Mouse (Mus musculus) lung, embryonic 16.5 days (tissue): ENCODE data around the gene Arid1a. TPM values are rescaled to one million over a fixed set of nuclear protein-coding genes. Genes with fewer than 3 reads are reported as not detected.

Experiments used
- ATAC-seq: fragments of 200-750 bp; cut with Nextera tagmentation; 2 replicates; pipeline ENCODE4 v1.8.0; 2017; ENCODE audit warnings: low read depth, mild to moderate bottlenecking, moderate library complexity
- H3K27ac ChIP-seq: fragments of 300-500 bp; sonication (generic); 2 replicates; pipeline ENCODE4 v1.5.1; 2014; ENCODE audit warnings: mild to moderate bottlenecking, control low read depth, low read length
- H3K27me3 ChIP-seq: fragments of 300-500 bp; sonication (generic); 2 replicates; pipeline ENCODE4 v1.6.1; 2014; ENCODE audit warnings: low read depth, low read length, mixed read lengths; ENCODE audit not compliant: control insufficient read depth, insufficient read depth
- H3K36me3 ChIP-seq: fragments of 300-500 bp; sonication (generic); 2 replicates; pipeline ENCODE4 v1.6.1; 2014; ENCODE audit warnings: low read length; ENCODE audit not compliant: control insufficient read depth, insufficient read depth
- H3K4me1 ChIP-seq: fragments of 300-500 bp; sonication (generic); replicated peaks from 2 replicates; pipeline ENCODE4 v1.6.1; 2014; ENCODE audit warnings: low read length, mixed read lengths; ENCODE audit not compliant: control insufficient read depth, insufficient read depth
- H3K4me2 ChIP-seq: fragments of 300-500 bp; sonication (generic); 2 replicates; pipeline ENCODE4 v1.6.1; 2014; ENCODE audit warnings: low read depth, low read length, control low read depth
- H3K4me3 ChIP-seq: fragments of 300-500 bp; sonication (generic); 2 replicates; pipeline ENCODE4 v1.5.1; 2014; ENCODE audit warnings: mild to moderate bottlenecking, low read length, control low read depth
- H3K9ac ChIP-seq: fragments of 300-500 bp; sonication (generic); 2 replicates; pipeline ENCODE4 v1.6.1; 2014; ENCODE audit warnings: low read length, control low read depth
- H3K9me3 ChIP-seq: fragments of 300-500 bp; sonication (generic); 2 replicates; pipeline ENCODE4 v1.6.1; 2016; ENCODE audit warnings: low read length; ENCODE audit not compliant: control insufficient read depth
- WGBS: fragments of 180-500 bp; shearing (Covaris S2); extraction: QIAGEN DNeasy Blood & Tissue Kit; methylation state at CpG from one replicate; pipeline ENCODE4 v1.1.7; 2014; 5-methylcytosine and 5-hydroxymethylcytosine counted together
- polyA plus RNA-seq: library from polyadenylated mRNA; unstranded; fragments of >200 nt; fragmentation: Nextera tagmentation; extraction: Ambion mirVana; gene quantifications from 2 replicates; pipeline ENCODE4 v1.2.1, GENCODE M21; 2015

The Arid1a gene
- polyA plus RNA-seq, 1 experiment from 2014 or later = 28.4 TPM

DNA sequence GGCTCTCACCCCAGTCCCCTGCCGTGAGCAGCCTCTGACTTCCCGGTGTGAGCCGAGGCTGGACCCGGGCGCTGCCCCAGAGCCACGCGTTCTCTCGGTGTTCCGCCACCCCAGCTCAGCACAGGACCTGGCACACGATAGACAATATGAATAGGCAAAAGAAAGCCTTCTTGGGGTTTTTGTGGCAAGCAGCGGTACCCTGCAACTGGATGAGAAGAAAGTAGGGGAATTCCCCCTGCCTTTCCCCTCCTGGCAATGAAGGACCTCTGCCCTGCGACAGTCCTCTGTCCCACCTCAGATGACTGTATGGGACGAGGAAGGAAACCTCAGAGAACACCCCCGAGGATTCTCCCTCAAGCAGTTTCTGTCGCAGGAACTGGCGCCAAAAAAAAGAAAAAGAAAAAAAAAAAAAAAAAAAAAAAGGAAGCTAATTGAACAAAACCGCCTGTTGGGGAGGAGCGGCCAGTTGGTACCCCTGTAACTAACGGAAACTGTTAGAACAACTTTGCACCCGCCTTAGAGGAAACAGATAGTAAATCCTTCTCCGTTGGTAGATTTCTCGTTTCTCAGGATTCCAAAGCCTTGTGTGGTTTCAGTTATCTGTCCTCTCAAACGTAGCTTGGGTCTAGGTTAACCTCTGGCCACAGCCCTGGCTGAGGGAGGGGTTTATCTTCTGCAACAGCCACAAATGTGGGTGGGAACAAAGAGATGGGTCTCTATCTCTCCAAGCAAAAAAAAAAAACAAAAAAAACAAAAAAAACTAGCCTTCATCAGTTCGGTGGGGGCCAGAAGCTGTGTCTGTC lies 83.5 kb downstream of the Arid1a start:
- Histone ChIP-seq H3K27ac (peak overlapping the region; percentile 100), H3K36me3 (no peaks in the 10 kb centered on the region; the same call in 1 of the 2 replicates), H3K27me3 (no peaks in the 10 kb centered on the region), H3K9ac (peak overlapping the region; percentile 88), H3K9me3 (no peaks in the 10 kb centered on the region), H3K4me3 (peak overlapping the region; percentile 83), H3K4me2 (peak overlapping the region; percentile 81), H3K4me1 (peaks cover 61% of the 10 kb centered on the region)
- under 1% methylated on average over 24 of the region's 24 CpGs for WGBS
- no peak for ATAC-seq

DNA sequence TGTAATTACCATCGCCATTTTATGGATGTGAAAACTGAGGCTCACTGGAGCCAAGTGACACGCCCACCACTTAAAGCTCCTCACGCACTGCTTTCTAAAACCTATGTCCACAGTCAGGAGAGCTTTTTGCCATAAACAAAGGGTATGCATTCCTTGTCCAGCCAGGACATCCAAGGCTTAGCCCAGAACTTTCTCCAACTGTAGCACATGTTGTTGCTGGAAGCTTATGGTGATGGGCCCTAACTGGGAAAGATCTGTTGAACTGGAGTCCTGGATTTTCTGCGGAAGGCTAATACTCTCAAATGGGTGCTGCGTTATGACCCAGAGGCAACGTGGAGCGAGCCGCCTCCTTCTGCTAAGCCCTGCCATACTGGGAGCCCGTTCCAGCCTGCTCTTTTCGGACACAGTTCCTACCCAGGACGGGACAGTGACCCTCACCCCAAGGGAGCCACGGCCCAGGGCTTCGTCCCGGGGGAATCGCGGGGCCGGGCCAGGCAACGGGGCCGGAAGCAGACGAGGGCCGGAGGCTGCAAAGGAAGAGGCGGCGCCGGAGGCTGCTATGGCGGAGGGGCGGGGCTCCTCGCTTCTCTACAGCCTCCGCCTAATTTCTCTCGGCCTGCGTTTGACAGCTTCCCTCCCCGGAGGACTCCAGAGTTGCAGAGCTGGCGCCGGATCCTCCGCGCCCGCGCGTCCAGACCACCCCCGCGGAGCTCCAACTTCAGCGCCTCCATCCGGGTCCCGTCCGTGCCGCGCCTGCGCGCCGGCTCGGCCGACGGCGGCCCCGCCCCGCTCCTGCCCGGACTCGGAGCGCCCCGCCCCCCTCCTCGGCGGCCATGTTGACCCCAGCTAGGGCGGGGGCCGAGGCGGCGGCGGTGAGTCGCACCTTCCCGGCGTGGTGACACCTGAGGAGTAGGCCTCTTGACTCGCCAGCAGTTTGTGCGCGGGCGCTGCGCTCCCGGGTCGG lies 84.4 kb downstream of the Arid1a start, which contains the start of gene Pigv:
Pigv (minus strand) TSS at position 767 of the 964 bp plus-strand sequence.
- Histone ChIP-seq H3K4me2 (peak within 1 kb of the TSS; percentile 81), H3K9ac (peak within 1 kb of the TSS; percentile 88), H3K9me3 (no peaks in the 10 kb centered on the region), H3K27me3 (no peaks in the 10 kb centered on the region), H3K36me3 (no peaks in the 10 kb centered on the region; the same call in 1 of the 2 replicates), H3K4me3 (peak within 1 kb of the TSS; percentile 83), H3K4me1 (peaks cover 54% of the 10 kb centered on the region), H3K27ac (peak within 1 kb of the TSS; percentile 100)
- WGBS = under 1% methylated on average over 71 of the region's 76 CpGs
- peak; percentile 89 for ATAC-seq

DNA sequence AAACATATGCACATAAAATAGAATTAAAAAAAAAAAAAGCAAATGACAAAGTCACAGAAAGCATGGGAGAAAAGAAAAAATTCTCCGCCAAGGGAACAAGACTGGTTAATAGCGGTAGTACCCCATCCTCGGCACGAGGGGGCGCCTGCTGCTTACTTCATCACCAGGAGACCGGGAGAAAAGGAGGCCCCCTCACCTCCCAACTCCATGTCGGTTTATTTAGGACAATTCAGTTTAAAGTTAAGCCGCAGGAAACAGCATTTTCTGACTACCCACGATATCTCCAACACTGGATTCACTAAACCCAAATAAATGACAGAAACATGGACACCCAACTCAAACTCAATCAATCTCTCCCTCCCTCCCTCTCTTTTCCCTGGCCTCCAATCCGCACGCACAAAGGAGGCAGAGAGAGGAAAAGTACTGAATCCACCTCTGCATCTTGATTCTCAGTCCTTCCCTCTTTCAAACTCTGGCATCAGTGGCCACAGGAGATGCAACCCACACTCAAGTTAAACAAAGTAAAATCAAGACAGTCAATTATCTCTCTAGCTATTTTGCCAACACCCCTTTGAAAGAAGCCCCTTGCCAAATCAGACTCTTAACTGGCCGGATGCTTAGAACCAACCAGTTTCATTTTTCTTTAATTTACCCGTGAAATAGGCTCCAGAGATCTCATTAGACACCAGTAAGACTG lies 85.2 kb downstream of the Arid1a start:
- no peaks in the 10 kb centered on the region; the same call in none of the 2 replicates for H3K36me3 ChIP-seq
- H3K27me3 ChIP-seq = no peaks in the 10 kb centered on the region
- peak overlapping the region; percentile 100 for H3K27ac ChIP-seq
- peak overlapping the region; percentile 83 for H3K4me3 ChIP-seq
- peak overlapping the region; percentile 88 for H3K9ac ChIP-seq
- ATAC-seq = no peak
- H3K4me2 ChIP-seq = peak overlapping the region; percentile 81
- no peaks in the 10 kb centered on the region for H3K9me3 ChIP-seq
- WGBS = 2% methylated on average over 13 of the region's 13 CpGs
- peaks cover 48% of the 10 kb centered on the region for H3K4me1 ChIP-seq

DNA sequence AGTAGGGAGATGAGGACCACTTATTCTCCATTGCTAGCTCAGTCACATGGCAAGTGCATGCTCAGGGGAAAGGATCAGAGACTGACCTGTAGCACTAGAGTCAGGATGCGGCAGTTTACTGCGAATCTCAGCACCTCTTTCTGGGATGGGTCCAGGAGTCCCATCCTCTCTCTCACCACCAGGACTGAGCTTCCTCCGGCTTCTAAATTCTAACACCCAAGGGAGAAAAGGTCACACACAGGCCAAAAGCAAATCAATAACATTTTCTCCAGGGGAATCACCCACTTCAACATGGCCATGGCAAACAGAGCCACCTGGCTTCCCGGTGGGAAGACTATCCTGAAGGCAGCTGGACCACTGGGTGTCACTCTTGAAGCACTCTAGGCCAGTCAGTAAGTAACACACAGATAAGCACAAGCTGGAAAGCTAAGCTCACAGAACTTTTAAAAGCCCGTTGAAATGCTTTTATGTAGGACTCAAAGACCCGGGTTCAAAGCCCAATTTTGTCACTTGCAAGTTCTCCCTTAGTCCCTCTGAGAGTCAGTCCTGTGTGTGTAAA lies 86.8 kb downstream of the Arid1a start:
- ATAC-seq = no peak
- Histone ChIP-seq H3K27me3 (no peaks in the 10 kb centered on the region), H3K36me3 (peaks cover 2% of the 10 kb centered on the region), H3K9ac (no peak overlapping the region), H3K9me3 (no peaks in the 10 kb centered on the region), H3K4me3 (no peak overlapping the region), H3K4me2 (peak overlapping the region; percentile 81; the same call in 1 of the 2 replicates), H3K4me1 (peaks cover 39% of the 10 kb centered on the region), H3K27ac (no peak overlapping the region)
- 43% methylated on average over 6 of the region's 6 CpGs for WGBS

DNA sequence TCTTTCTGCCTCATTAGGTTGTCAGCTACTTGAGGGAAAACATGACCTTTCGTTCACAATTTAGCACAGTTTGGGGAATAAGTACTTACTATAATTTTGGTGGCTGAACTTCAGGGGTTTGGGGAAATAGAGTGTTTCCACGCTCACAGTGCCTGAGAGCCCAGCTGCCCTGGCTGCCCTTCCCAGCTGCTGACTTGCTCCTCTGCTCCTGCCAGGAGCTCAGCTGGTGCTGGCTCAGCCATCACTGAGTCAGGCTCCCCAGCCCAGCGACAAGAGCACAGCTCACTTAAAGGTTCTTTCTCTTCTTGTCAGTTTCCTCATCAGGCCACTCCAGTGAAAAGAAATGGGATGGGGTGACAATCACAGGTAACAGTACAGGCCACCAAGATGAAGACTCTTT lies 88.0 kb downstream of the Arid1a start:
- WGBS = 79% methylated on average over 3 of the region's 3 CpGs
- Histone ChIP-seq H3K4me3 (no peak overlapping the region), H3K36me3 (peaks cover 2% of the 10 kb centered on the region), H3K9ac (no peak overlapping the region), H3K27me3 (no peaks in the 10 kb centered on the region), H3K27ac (no peak overlapping the region), H3K9me3 (no peaks in the 10 kb centered on the region), H3K4me2 (no peak overlapping the region), H3K4me1 (peaks cover 27% of the 10 kb centered on the region)
- ATAC-seq = no peak

DNA sequence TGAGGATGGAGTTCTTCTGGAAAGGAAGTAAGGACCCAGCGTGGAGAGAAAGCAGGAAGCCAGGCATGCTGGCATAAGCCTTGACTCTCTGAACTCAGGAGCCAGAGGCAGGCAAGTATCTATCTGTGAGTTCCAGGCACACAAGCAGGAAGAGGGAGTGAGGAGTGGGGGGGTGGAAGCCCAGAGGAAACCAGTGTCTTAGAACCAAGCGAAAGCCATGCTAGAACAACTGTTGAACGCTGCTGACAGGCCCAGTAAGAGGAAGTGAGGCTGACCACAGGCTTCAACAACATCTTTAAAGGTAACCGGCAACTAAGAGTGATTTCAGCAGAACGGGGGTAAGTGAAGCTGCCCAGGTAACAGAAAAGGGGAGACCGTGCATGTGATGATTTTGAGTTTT lies 90.4 kb downstream of the Arid1a start:
- H3K4me1 ChIP-seq = peaks cover 25% of the 10 kb centered on the region
- no peak overlapping the region for H3K9ac ChIP-seq
- WGBS = 68% methylated on average over 6 of the region's 6 CpGs
- H3K4me2 ChIP-seq = no peak overlapping the region
- H3K4me3 ChIP-seq = no peak overlapping the region
- H3K27ac ChIP-seq = no peak overlapping the region
- H3K36me3 ChIP-seq = peaks cover 12% of the 10 kb centered on the region
- no peak for ATAC-seq
- no peaks in the 10 kb centered on the region for H3K27me3 ChIP-seq
- no peaks in the 10 kb centered on the region for H3K9me3 ChIP-seq

DNA sequence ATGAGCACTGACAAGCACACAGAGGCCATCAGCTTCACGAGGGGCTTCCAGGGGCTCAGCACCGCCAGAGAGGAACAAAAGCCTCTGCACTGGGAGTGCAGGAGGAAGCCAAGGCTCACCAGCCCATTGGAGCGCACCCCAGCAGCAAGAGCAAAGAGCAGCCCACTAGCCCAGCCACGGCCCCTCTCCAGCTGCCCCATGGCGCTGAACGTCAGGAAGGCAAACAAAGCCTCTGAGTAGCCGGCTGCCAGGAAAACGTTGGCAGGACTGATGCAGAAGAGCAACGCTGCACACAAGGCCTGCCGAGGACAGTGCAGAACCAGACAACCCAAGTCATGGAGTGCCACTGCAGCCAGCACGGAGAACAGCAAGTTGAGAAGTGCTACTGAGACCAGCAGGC lies 91.5 kb downstream of the Arid1a start:
- H3K4me3 ChIP-seq = no peak overlapping the region
- H3K27me3 ChIP-seq = no peaks in the 10 kb centered on the region
- peaks cover 26% of the 10 kb centered on the region for H3K4me1 ChIP-seq
- H3K4me2 ChIP-seq = no peak overlapping the region
- no peaks in the 10 kb centered on the region for H3K9me3 ChIP-seq
- no peak overlapping the region for H3K27ac ChIP-seq
- H3K9ac ChIP-seq = no peak overlapping the region; the same call in 1 of the 2 replicates
- peaks cover 12% of the 10 kb centered on the region for H3K36me3 ChIP-seq
- WGBS = 36% methylated on average over 11 of the region's 11 CpGs
- no peak for ATAC-seq

DNA sequence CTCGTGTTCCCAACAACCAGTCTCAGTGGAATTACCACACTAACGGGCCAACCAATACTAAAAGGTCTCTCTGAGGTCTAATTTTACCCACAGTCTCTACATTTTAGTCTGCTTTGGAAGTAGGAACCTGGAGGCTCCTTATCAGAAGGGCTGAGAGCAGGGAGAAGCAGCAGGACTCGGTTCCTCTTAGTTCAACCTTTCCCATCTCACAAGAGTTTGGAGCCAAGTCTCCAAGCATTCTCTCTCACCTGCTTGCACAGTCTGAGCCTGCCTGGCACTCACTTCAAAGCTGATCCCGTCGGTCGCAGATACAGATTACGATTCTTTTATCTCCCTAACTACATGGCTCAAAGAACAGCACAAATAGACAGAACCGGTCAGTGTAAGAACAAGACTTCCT lies 93.6 kb downstream of the Arid1a start:
- no peak overlapping the region for H3K4me2 ChIP-seq
- H3K9me3 ChIP-seq = no peaks in the 10 kb centered on the region
- WGBS = 71% methylated on average over 8 of the region's 8 CpGs
- H3K27me3 ChIP-seq = no peaks in the 10 kb centered on the region
- peaks cover 12% of the 10 kb centered on the region for H3K36me3 ChIP-seq
- no peak overlapping the region for H3K4me3 ChIP-seq
- H3K27ac ChIP-seq = no peak overlapping the region
- H3K4me1 ChIP-seq = peaks cover 38% of the 10 kb centered on the region
- no peak overlapping the region for H3K9ac ChIP-seq
- ATAC-seq = no peak
